Comparison of ENCODE assay signal across 10 mouse cellular contexts in genomic region chr19:41993484-41993883, GRCm38 (mm10). TPM values are rescaled to one million over a fixed set of nuclear protein-coding genes. Genes with fewer than 3 reads are reported as not detected.
DNase-seq lines count a peak whose midpoint lies in the region; ATAC-seq and TF ChIP-seq lines count a peak whose summit lies in the region.
"Had no signal": no experiment of that assay in that cellular context is flagged by ENCODE, and none has a peak within 500 bp of the region (broad histone marks: within the 10 kb centered on the region; RNA-seq: fewer than 3 reads in every experiment).

No protein-coding gene starts in this region.

- no peak for ATAC-seq in hindbrain, postnatal 0 days
- ATAC-seq in hindbrain, embryonic 14.5 days (ENCODE audit: low FRiP score) = no peak
- peak; percentile 63 for ATAC-seq in kidney, postnatal 0 days (replicated peaks; ENCODE audit: low FRiP score, low read depth)
- peak; percentile 82 for ATAC-seq in lung, embryonic 16.5 days (ENCODE audit: low read depth)
- ATAC-seq in liver, embryonic 11.5 days (replicated peaks; ENCODE audit: low FRiP score) = no peak
- ATAC-seq in erythroblast, adult 5-6 weeks (replicated peaks; ENCODE audit: low FRiP score, poor library complexity, severe bottlenecking) = no peak

- no peaks in the 10 kb centered on the region for H3K4me1 ChIP-seq in hindbrain, postnatal 0 days (ENCODE audit: insufficient read depth, low read length)
- no peaks in the 10 kb centered on the region for H3K4me1 ChIP-seq in hindbrain, embryonic 14.5 days (replicated peaks; ENCODE audit: control insufficient read depth, insufficient read depth, low read length)
- H3K4me1 ChIP-seq in kidney, postnatal 0 days (replicated peaks; ENCODE audit: insufficient read depth, low read length) = peaks cover 32% of the 10 kb centered on the region
- peaks cover 15% of the 10 kb centered on the region for H3K4me1 ChIP-seq in lung, embryonic 16.5 days (replicated peaks; ENCODE audit: control insufficient read depth, insufficient read depth, low read length)
- H3K4me1 ChIP-seq in liver, embryonic 11.5 days (replicated peaks; ENCODE audit: control insufficient read depth, insufficient read depth, low read length) = peaks cover 6% of the 10 kb centered on the region; the same call in 1 of the 2 replicates

- no peak overlapping the region for H3K4me3 ChIP-seq in hindbrain, postnatal 0 days (ENCODE audit: low read length)
- H3K4me3 ChIP-seq in hindbrain, embryonic 14.5 days (replicated peaks; ENCODE audit: low read length) = no peak overlapping the region
- no peak overlapping the region for H3K4me3 ChIP-seq in kidney, postnatal 0 days (replicated peaks; ENCODE audit: low read depth, low read length)
- H3K4me3 ChIP-seq in lung, embryonic 16.5 days (ENCODE audit: low read length) = no peak overlapping the region
- no peak overlapping the region for H3K4me3 ChIP-seq in liver, embryonic 11.5 days (ENCODE audit: low read depth, low read length)

- WGBS in hindbrain, postnatal 0 days = 57% methylated on average over 6 of the region's 6 CpGs
- WGBS in hindbrain, embryonic 14.5 days = 81% methylated on average over 6 of the region's 6 CpGs
- 23% methylated on average over 6 of the region's 6 CpGs for WGBS in kidney, postnatal 0 days
- WGBS in lung, embryonic 16.5 days = 26% methylated on average over 6 of the region's 6 CpGs
- WGBS in liver, embryonic 11.5 days = 79% methylated on average over 6 of the region's 6 CpGs

- no peak overlapping the region for H3K27ac ChIP-seq in hindbrain, postnatal 0 days
- no peak overlapping the region for H3K27ac ChIP-seq in hindbrain, embryonic 14.5 days
- H3K27ac ChIP-seq in kidney, postnatal 0 days = peak overlapping the region; percentile 86
- H3K27ac ChIP-seq in lung, embryonic 16.5 days (ENCODE audit: low read length) = peak overlapping the region; percentile 44; the same call in 1 of the 2 replicates
- H3K27ac ChIP-seq in liver, embryonic 11.5 days (ENCODE audit: low read depth, low read length) = no peak overlapping the region

- H3K36me3 ChIP-seq in hindbrain, postnatal 0 days (ENCODE audit: insufficient read depth, low read length) = no peaks in the 10 kb centered on the region
- H3K36me3 ChIP-seq in hindbrain, embryonic 14.5 days (replicated peaks; ENCODE audit: control insufficient read depth, insufficient read depth) = no peaks in the 10 kb centered on the region
- H3K36me3 ChIP-seq in kidney, postnatal 0 days (ENCODE audit: insufficient read depth, low read length) = no peaks in the 10 kb centered on the region
- no peaks in the 10 kb centered on the region for H3K36me3 ChIP-seq in lung, embryonic 16.5 days (ENCODE audit: control insufficient read depth, insufficient read depth, low read length)
- H3K36me3 ChIP-seq in liver, embryonic 11.5 days (ENCODE audit: control insufficient read depth, insufficient read depth, low read length) = no peaks in the 10 kb centered on the region

- TF ChIP-seq CTCF in hindbrain, postnatal 0 days (IDR thresholded peaks at IDR 0.05; ENCODE audit: low read depth) = no peak
- no peak for TF ChIP-seq CTCF in kidney, postnatal 0 days (IDR thresholded peaks at IDR 0.05; ENCODE audit: low read depth)

- H3K9me3 ChIP-seq in hindbrain, postnatal 0 days (ENCODE audit: low read length) = no peaks in the 10 kb centered on the region
- H3K9me3 ChIP-seq in hindbrain, embryonic 14.5 days (ENCODE audit: control insufficient read depth, low read length) = no peaks in the 10 kb centered on the region
- H3K9me3 ChIP-seq in kidney, postnatal 0 days (replicated peaks; ENCODE audit: low read length) = no peaks in the 10 kb centered on the region
- no peaks in the 10 kb centered on the region for H3K9me3 ChIP-seq in lung, embryonic 16.5 days (ENCODE audit: control insufficient read depth, low read length)
- H3K9me3 ChIP-seq in liver, embryonic 11.5 days (ENCODE audit: control insufficient read depth, low read length) = no peaks in the 10 kb centered on the region

- H3K27me3 ChIP-seq in hindbrain, postnatal 0 days (ENCODE audit: insufficient read depth, low read length) = no peaks in the 10 kb centered on the region
- no peaks in the 10 kb centered on the region for H3K27me3 ChIP-seq in hindbrain, embryonic 14.5 days (ENCODE audit: control insufficient read depth, insufficient read depth, low read length)
- no peaks in the 10 kb centered on the region for H3K27me3 ChIP-seq in kidney, postnatal 0 days (ENCODE audit: insufficient read depth, low read length)
- H3K27me3 ChIP-seq in lung, embryonic 16.5 days (ENCODE audit: control insufficient read depth, insufficient read depth, low read depth, low read length) = no peaks in the 10 kb centered on the region
- no peaks in the 10 kb centered on the region for H3K27me3 ChIP-seq in liver, embryonic 11.5 days (replicated peaks; ENCODE audit: control insufficient read depth, insufficient read depth, low read length)

- no peak overlapping the region for H3K4me2 ChIP-seq in hindbrain, postnatal 0 days (ENCODE audit: low read depth, low read length)
- no peak overlapping the region for H3K4me2 ChIP-seq in hindbrain, embryonic 14.5 days (replicated peaks)
- H3K4me2 ChIP-seq in kidney, postnatal 0 days (ENCODE audit: low read length) = peak overlapping the region; percentile 25
- no peak overlapping the region for H3K4me2 ChIP-seq in lung, embryonic 16.5 days (ENCODE audit: low read depth, low read length)
- no peak overlapping the region for H3K4me2 ChIP-seq in liver, embryonic 11.5 days

- H3K9ac ChIP-seq in hindbrain, postnatal 0 days (replicated peaks; ENCODE audit: low read length) = no peak overlapping the region
- no peak overlapping the region for H3K9ac ChIP-seq in hindbrain, embryonic 14.5 days
- no peak overlapping the region for H3K9ac ChIP-seq in kidney, postnatal 0 days (ENCODE audit: low read depth, low read length)
- no peak overlapping the region for H3K9ac ChIP-seq in lung, embryonic 16.5 days (ENCODE audit: low read length)
- H3K9ac ChIP-seq in liver, embryonic 11.5 days (ENCODE audit: low read depth, low read length) = no peak overlapping the region

- DNase-seq in hindbrain, postnatal 0 days (ENCODE audit: low spot score) = peak; percentile 47
- DNase-seq in hindbrain, embryonic 14.5 days (ENCODE audit: low spot score) = no peak
- peak; percentile 87 for DNase-seq in gastrocnemius, adult 18-20 months (ENCODE audit: low spot score)
- DNase-seq in kidney, postnatal 0 days (ENCODE audit: low spot score) = peak; percentile 73
- DNase-seq in urinary bladder, postnatal 10 days (ENCODE audit: low spot score) = peak; percentile 41
- no peak for DNase-seq in liver, embryonic 11.5 days (ENCODE audit: low spot score)

RNA-seq across cellular contexts. Expression of gene Ubtd1, which starts 11.9 kb away (rescaled TPM):
- 19.9 and 22.4 TPM in 2 replicates for total RNA-seq in hindbrain, postnatal 0 days (2014; rRNA removed)
- 13.4 and 14.1 TPM in 2 replicates for polyA plus RNA-seq in hindbrain, postnatal 0 days (2015; fragmentation: Nextera tagmentation; extraction: Ambion mirVana)
- 8.6 and 9.2 TPM in 2 replicates for polyA plus RNA-seq in hindbrain, embryonic 14.5 days (2014; fragmentation: Nextera tagmentation; extraction: Ambion mirVana)
- 10 to 100 TPM; 15.5 to 17.3 TPM for total RNA-seq in gastrocnemius, adult 18-20 months (2021)
- polyA plus RNA-seq in kidney, postnatal 0 days (2015; fragmentation: Nextera tagmentation; extraction: Ambion mirVana) = 31.8 and 36.6 TPM in 2 replicates
- 13.8 and 14.5 TPM in 2 replicates for polyA plus RNA-seq in lung, embryonic 16.5 days (2015; fragmentation: Nextera tagmentation; extraction: Ambion mirVana)
- polyA plus RNA-seq in liver, embryonic 11.5 days (2014; fragmentation: Nextera tagmentation; extraction: Ambion mirVana) = 6.7 and 7.3 TPM in 2 replicates
- total RNA-seq in erythroblast, adult 5-6 weeks (2015; ENCODE audit: low replicate concordance) = 1.9 and 3.7 TPM in 2 replicates
- total RNA-seq in erythroblast, adult 5-6 weeks (2017; ENCODE audit: low replicate concordance) = 2.4 and 3.7 TPM in 2 replicates

RNA-seq across cellular contexts. Expression of gene Mms19, which starts 12.5 kb away (rescaled TPM):
- 54.8 and 66.1 TPM in 2 replicates for total RNA-seq in hindbrain, postnatal 0 days (2014; rRNA removed)
- polyA plus RNA-seq in hindbrain, postnatal 0 days (2015; fragmentation: Nextera tagmentation; extraction: Ambion mirVana) = 25.9 and 28.8 TPM in 2 replicates
- polyA plus RNA-seq in hindbrain, embryonic 14.5 days (2014; fragmentation: Nextera tagmentation; extraction: Ambion mirVana) = 29.6 and 31.6 TPM in 2 replicates
- total RNA-seq in gastrocnemius, adult 18-20 months (2021) = 1 to 10 TPM; 8.7 to 9.7 TPM
- 23.3 and 26.1 TPM in 2 replicates for polyA plus RNA-seq in kidney, postnatal 0 days (2015; fragmentation: Nextera tagmentation; extraction: Ambion mirVana)
- polyA plus RNA-seq in lung, embryonic 16.5 days (2015; fragmentation: Nextera tagmentation; extraction: Ambion mirVana) = 30.2 and 31.8 TPM in 2 replicates
- polyA plus RNA-seq in liver, embryonic 11.5 days (2014; fragmentation: Nextera tagmentation; extraction: Ambion mirVana) = 27.9 and 29.1 TPM in 2 replicates
- 10.0 and 27.0 TPM in 2 replicates for total RNA-seq in erythroblast, adult 5-6 weeks (2015; ENCODE audit: low replicate concordance)
- total RNA-seq in erythroblast, adult 5-6 weeks (2017; ENCODE audit: low replicate concordance) = 3.5 and 13.9 TPM in 2 replicates

RNA-seq across cellular contexts. Expression of gene Ankrd2, which starts 42.3 kb away (rescaled TPM):
- total RNA-seq in hindbrain, postnatal 0 days (2014; rRNA removed) = 0.42 TPM in 1 of 2 replicates, not detected in the other
- polyA plus RNA-seq in hindbrain, postnatal 0 days (2015; fragmentation: Nextera tagmentation; extraction: Ambion mirVana) = 0.97 and 1.5 TPM in 2 replicates
- polyA plus RNA-seq in hindbrain, embryonic 14.5 days (2014; fragmentation: Nextera tagmentation; extraction: Ambion mirVana) = 0.82 and 1.2 TPM in 2 replicates
- total RNA-seq in gastrocnemius, adult 18-20 months (2021) = 100 to 1,000 TPM; 180 to 360 TPM
- 0.11 and 0.13 TPM in 2 replicates for polyA plus RNA-seq in kidney, postnatal 0 days (2015; fragmentation: Nextera tagmentation; extraction: Ambion mirVana)
- 0.28 and 0.84 TPM in 2 replicates for polyA plus RNA-seq in lung, embryonic 16.5 days (2015; fragmentation: Nextera tagmentation; extraction: Ambion mirVana)
- polyA plus RNA-seq in liver, embryonic 11.5 days (2014; fragmentation: Nextera tagmentation; extraction: Ambion mirVana) = not detected in 2 replicates
- not detected in 2 replicates for total RNA-seq in erythroblast, adult 5-6 weeks (2015; ENCODE audit: low replicate concordance)
- not detected in 2 replicates for total RNA-seq in erythroblast, adult 5-6 weeks (2017; ENCODE audit: low replicate concordance)
- total RNA-seq: common myeloid progenitor, adult 5-6 weeks had no signal
- polyA plus RNA-seq: macrophage had no signal

RNA-seq across cellular contexts. Expression of gene Hoga1, which starts 51.9 kb away (rescaled TPM):
- total RNA-seq in hindbrain, postnatal 0 days (2014; rRNA removed) = 2.2 and 3.6 TPM in 2 replicates
- 3.9 and 4.6 TPM in 2 replicates for polyA plus RNA-seq in hindbrain, postnatal 0 days (2015; fragmentation: Nextera tagmentation; extraction: Ambion mirVana)
- 1.3 and 2.2 TPM in 2 replicates for polyA plus RNA-seq in hindbrain, embryonic 14.5 days (2014; fragmentation: Nextera tagmentation; extraction: Ambion mirVana)
- total RNA-seq in gastrocnemius, adult 18-20 months (2021) = 1 to 10 TPM; 2.8 to 4.2 TPM
- polyA plus RNA-seq in kidney, postnatal 0 days (2015; fragmentation: Nextera tagmentation; extraction: Ambion mirVana) = 97.6 and 110 TPM in 2 replicates
- polyA plus RNA-seq in lung, embryonic 16.5 days (2015; fragmentation: Nextera tagmentation; extraction: Ambion mirVana) = 1.3 and 2.9 TPM in 2 replicates
- polyA plus RNA-seq in liver, embryonic 11.5 days (2014; fragmentation: Nextera tagmentation; extraction: Ambion mirVana) = 8.1 and 10.1 TPM in 2 replicates
- total RNA-seq in erythroblast, adult 5-6 weeks (2015; ENCODE audit: low replicate concordance) = 0.63 TPM in 1 of 2 replicates, not detected in the other
- total RNA-seq in erythroblast, adult 5-6 weeks (2017; ENCODE audit: low replicate concordance) = not detected in 2 replicates
- total RNA-seq: common myeloid progenitor, adult 5-6 weeks had no signal

RNA-seq across cellular contexts. Expression of gene 4933411K16Rik, which starts 58.6 kb away (rescaled TPM):
- total RNA-seq in hindbrain, postnatal 0 days (2014; rRNA removed) = 0.61 and 1.6 TPM in 2 replicates
- polyA plus RNA-seq in hindbrain, postnatal 0 days (2015; fragmentation: Nextera tagmentation; extraction: Ambion mirVana) = not detected in 2 replicates
- polyA plus RNA-seq in hindbrain, embryonic 14.5 days (2014; fragmentation: Nextera tagmentation; extraction: Ambion mirVana) = not detected in 2 replicates
- total RNA-seq in gastrocnemius, adult 18-20 months (2021) = under 1 TPM; 0.48 to 0.85 TPM
- 0.34 and 0.38 TPM in 2 replicates for polyA plus RNA-seq in kidney, postnatal 0 days (2015; fragmentation: Nextera tagmentation; extraction: Ambion mirVana)
- not detected in 2 replicates for polyA plus RNA-seq in lung, embryonic 16.5 days (2015; fragmentation: Nextera tagmentation; extraction: Ambion mirVana)
- polyA plus RNA-seq in liver, embryonic 11.5 days (2014; fragmentation: Nextera tagmentation; extraction: Ambion mirVana) = 0.13 and 0.40 TPM in 2 replicates
- not detected in 2 replicates for total RNA-seq in erythroblast, adult 5-6 weeks (2015; ENCODE audit: low replicate concordance)
- 0.42 TPM in 1 of 2 replicates, not detected in the other for total RNA-seq in erythroblast, adult 5-6 weeks (2017; ENCODE audit: low replicate concordance)
- total RNA-seq: common myeloid progenitor, adult 5-6 weeks had no signal

Comparison
In these comparisons a context has a peak if more than half of its experiments do, and no peak if none do; other contexts are left out.
1. DNase-seq: peak in hindbrain, postnatal 0 days (single experiment), gastrocnemius, adult 18-20 months (single experiment), kidney, postnatal 0 days (single experiment) and urinary bladder, postnatal 10 days (single experiment); none in hindbrain, embryonic 14.5 days (single experiment) and liver, embryonic 11.5 days (single experiment).
2. ATAC-seq: peak in kidney, postnatal 0 days (single experiment) and lung, embryonic 16.5 days (single experiment); none in hindbrain, postnatal 0 days (single experiment), hindbrain, embryonic 14.5 days (single experiment), liver, embryonic 11.5 days (single experiment) and erythroblast, adult 5-6 weeks (single experiment).
3. H3K27ac ChIP-seq: peak in kidney, postnatal 0 days (single experiment) and lung, embryonic 16.5 days (single experiment); none in hindbrain, postnatal 0 days (single experiment), hindbrain, embryonic 14.5 days (single experiment) and liver, embryonic 11.5 days (single experiment).